Mouse (Mus musculus) liver, postnatal 0 days (tissue): ENCODE results near the gene Znrf2.

Source experiments
- CTCF ChIP-seq: sonication (generic); IDR thresholded peaks from 2 replicates; pipeline ENCODE4 v1.5.1; 2016; ENCODE audit warnings: antibody characterized with exemption, low read depth
- EP300 ChIP-seq: IDR thresholded peaks from 2 replicates; pipeline ENCODE4 v1.6.1; 2016; ENCODE audit warnings: antibody characterized with exemption, low read depth, mild to moderate bottlenecking

DNA sequence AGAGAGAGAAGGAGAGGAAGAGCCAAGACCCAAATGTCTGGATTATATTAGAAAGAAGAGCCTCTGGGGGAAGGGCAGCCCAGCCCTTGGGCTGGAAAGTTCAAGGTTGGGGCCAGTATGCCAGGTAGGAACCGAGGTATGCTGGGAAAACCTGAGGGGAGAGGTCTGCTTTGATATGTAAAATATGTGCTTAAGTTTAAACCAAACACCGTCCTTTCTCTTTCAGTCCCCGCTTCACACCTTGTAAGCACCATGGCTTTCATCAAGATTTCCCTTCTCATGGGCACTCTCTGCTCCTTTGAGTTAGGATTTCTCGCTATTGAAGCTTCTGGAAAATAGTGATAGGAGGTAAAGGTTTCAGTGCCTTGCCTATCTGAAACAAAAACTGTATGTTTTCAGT lies 38.1 kb downstream of the Znrf2 start:
- no peak for TF ChIP-seq CTCF
- TF ChIP-seq EP300, result no peak
